Mouse (Mus musculus) CH12.LX (cell line): ENCODE data around the gene Defb43. TPM values are rescaled to one million over a fixed set of nuclear protein-coding genes. Genes with fewer than 3 reads are reported as not detected.

ENCODE experiments used
- polyA plus RNA-seq: library from polyadenylated mRNA; unstranded; fragments of >175 nt; gene quantifications from 2 replicates; pipeline ENCODE4 v1.2.1, GENCODE M21; 2012; ENCODE audit warnings: low read depth; ENCODE audit not compliant: insufficient read length
- total RNA-seq, 2 experiments: library from RNA; depleted of rRNA; stranded (reverse); fragments of 300-350 nt in 1 of 2; fragments of >200 nt in 1 of 2; gene quantifications; 2 replicates each; pipeline ENCODE4 v1.2.3; 2012 to 2014

Gene Defb43
- total and polyA plus RNA-seq, 3 experiments = not detected

Other genes with a start within 250 kb of the Defb43 start
- 3.9 and 6.3 TPM in 2 replicates for gene Wdfy2, start 174.1 kb upstream of the Defb43 start, total RNA-seq (2012; rRNA removed)
- gene Wdfy2, start 174.1 kb upstream of the Defb43 start, total RNA-seq (2014; rRNA removed) = 6.7 and 7.6 TPM in 2 replicates
- gene Wdfy2, start 174.1 kb upstream of the Defb43 start, polyA plus RNA-seq = 5.5 and 6.6 TPM in 2 replicates
- not detected in 2 replicates for gene Defb48, start 27.3 kb upstream of the Defb43 start, total RNA-seq (2012; rRNA removed)
- not detected in 2 replicates for gene Defb48, start 27.3 kb upstream of the Defb43 start, total RNA-seq (2014; rRNA removed)
- gene Defb48, start 27.3 kb upstream of the Defb43 start, polyA plus RNA-seq = not detected in 2 replicates
- not detected in 2 replicates for gene Defb47, start 13.7 kb upstream of the Defb43 start, total RNA-seq (2012; rRNA removed)
- gene Defb47, start 13.7 kb upstream of the Defb43 start, total RNA-seq (2014; rRNA removed) = not detected in 2 replicates
- not detected in 2 replicates for gene Defb47, start 13.7 kb upstream of the Defb43 start, polyA plus RNA-seq
- not detected in 2 replicates for gene Defb42, start 35.2 kb downstream of the Defb43 start, total RNA-seq (2012; rRNA removed)
- not detected in 2 replicates for gene Defb42, start 35.2 kb downstream of the Defb43 start, total RNA-seq (2014; rRNA removed)
- gene Defb42, start 35.2 kb downstream of the Defb43 start, polyA plus RNA-seq = not detected in 2 replicates
- gene Defb30, start 38.2 kb downstream of the Defb43 start, total RNA-seq (2012; rRNA removed) = not detected in 2 replicates
- gene Defb30, start 38.2 kb downstream of the Defb43 start, total RNA-seq (2014; rRNA removed) = not detected in 2 replicates
- not detected in 2 replicates for gene Defb30, start 38.2 kb downstream of the Defb43 start, polyA plus RNA-seq